Mouse (Mus musculus): ENCODE measurements at regions not wholly inside any gene's neighbourhood (a gene's known extent, or its start where the extent isn't known, plus 50 kb on each side); places are given as distances from the start of the nearest gene placed in this dataset.

DNA sequence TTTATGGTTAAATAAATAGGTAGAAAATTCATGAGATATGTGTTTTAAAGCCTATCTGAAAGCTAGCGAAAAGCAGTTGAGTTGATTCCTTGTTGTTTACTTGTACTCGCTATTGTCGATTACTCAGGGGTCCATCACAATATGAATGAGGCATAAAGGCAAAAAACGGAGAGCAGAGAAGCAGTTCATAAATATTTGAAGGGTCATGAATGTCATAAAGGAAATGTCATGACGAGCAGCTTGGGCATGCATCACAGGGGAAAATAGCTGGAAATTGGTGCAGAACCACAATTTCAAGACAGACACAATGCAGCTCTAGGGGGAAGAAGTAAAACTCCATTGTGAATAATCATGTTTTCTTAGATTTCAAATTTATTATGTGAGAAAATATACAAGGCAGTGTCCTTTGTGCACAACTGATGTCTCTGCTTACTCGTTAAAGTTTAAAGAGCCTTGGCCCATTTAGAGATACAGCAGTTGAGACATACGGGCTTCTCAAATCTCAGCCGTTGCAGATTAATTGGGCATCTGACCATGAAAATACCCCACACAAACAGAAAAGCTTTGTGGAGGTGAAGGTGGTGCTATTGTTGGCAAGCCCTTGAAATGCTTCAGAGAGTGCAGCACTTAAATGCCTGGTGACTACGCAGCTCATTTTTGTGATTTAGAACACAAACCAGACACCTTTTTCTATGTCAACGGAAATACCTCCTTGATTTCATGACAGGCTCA lies 200.3 kb downstream of the Ahr start:
- 60% methylated on average over 10 of the region's 10 CpGs for WGBS
- no peak; the same call in 1 of the 2 replicates for ATAC-seq (ENCODE audit: low read depth)
- no peak overlapping the region for H3K27ac ChIP-seq (ENCODE audit: low read depth, low read length)

DNA sequence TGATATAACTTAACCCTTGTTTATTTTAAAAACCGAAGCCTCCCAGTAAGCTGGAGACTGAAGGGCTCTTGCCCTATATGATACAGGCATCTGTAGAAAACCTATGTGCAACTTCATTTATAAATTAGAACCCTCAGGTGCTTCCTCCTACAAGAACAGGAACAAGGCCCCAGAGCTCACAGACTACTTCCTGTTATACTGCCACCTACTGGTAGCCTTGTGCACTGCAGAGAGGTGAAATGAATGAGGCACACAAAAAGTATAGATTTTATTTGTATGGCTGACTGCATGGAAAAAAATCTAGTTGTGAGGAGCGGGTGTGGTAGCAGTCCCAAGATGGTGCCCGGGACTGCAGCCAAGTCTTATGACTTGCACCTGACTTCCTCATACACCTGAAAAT lies 203.5 kb downstream of the Ahr start:
- no peaks in the 10 kb centered on the region for H3K27me3 ChIP-seq (ENCODE audit: control insufficient read depth, insufficient read depth, low read length)
- H3K9ac ChIP-seq (replicated peaks; ENCODE audit: low read depth, low read length) = no peak overlapping the region
- H3K4me3 ChIP-seq (ENCODE audit: low read depth, low read length) = no peak overlapping the region
- H3K27ac ChIP-seq (ENCODE audit: low read depth, low read length) = no peak overlapping the region
- no peak for ATAC-seq (ENCODE audit: low read depth)
- no peaks in the 10 kb centered on the region for H3K9me3 ChIP-seq (ENCODE audit: control insufficient read depth, low read length)
- no peak overlapping the region for H3K4me2 ChIP-seq (ENCODE audit: low read depth, low read length)
- no peaks in the 10 kb centered on the region for H3K36me3 ChIP-seq (ENCODE audit: control insufficient read depth, insufficient read depth, low read length)
- no peaks in the 10 kb centered on the region for H3K4me1 ChIP-seq (ENCODE audit: control insufficient read depth, insufficient read depth, low read length)
- over 99% methylated on average over 3 of the region's 3 CpGs for WGBS

More for the DNA sequence above, 200.3 kb downstream of the Ahr start:
- H3K4me1 ChIP-seq (ENCODE audit: control insufficient read depth, insufficient read depth, low read length) = no peaks in the 10 kb centered on the region
- no peak overlapping the region for H3K4me3 ChIP-seq (ENCODE audit: low read depth, low read length)
- H3K4me2 ChIP-seq (ENCODE audit: low read depth, low read length) = no peak overlapping the region
- H3K27me3 ChIP-seq (ENCODE audit: control insufficient read depth, insufficient read depth, low read length) = no peaks in the 10 kb centered on the region
- H3K36me3 ChIP-seq (ENCODE audit: control insufficient read depth, insufficient read depth, low read length) = no peaks in the 10 kb centered on the region
- no peak overlapping the region for H3K9ac ChIP-seq (replicated peaks; ENCODE audit: low read depth, low read length)
- H3K9me3 ChIP-seq (ENCODE audit: control insufficient read depth, low read length) = no peaks in the 10 kb centered on the region

DNA sequence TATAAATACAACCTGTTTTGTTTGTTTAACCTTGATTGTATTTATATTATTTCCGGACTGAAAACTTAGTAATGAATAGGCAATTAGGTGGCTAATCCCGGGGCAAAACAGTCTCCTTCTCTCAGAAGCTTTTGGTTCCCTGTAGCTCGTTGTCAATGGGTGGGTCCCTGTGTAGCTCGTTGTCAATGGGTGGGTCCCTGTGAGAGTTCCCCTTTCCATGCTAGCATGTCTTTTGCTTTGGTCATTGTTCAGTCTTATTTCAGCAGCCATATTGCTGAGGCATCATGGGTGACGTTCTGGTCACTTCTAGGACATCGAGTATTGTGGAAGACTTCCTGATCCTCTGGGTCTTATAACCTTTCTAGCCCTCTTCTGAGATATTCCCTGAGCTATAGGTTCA lies 205.1 kb downstream of the Ahr start:
- H3K4me3 ChIP-seq (ENCODE audit: low read depth, low read length) = no peak overlapping the region
- no peak for ATAC-seq (ENCODE audit: low read depth)
- no peaks in the 10 kb centered on the region for H3K9me3 ChIP-seq (ENCODE audit: control insufficient read depth, low read length)
- H3K27me3 ChIP-seq (ENCODE audit: control insufficient read depth, insufficient read depth, low read length) = no peaks in the 10 kb centered on the region
- H3K27ac ChIP-seq (ENCODE audit: low read depth, low read length) = no peak overlapping the region
- no peak overlapping the region for H3K9ac ChIP-seq (replicated peaks; ENCODE audit: low read depth, low read length)
- 83% methylated on average over 6 of the region's 6 CpGs for WGBS
- H3K36me3 ChIP-seq (ENCODE audit: control insufficient read depth, insufficient read depth, low read length) = no peaks in the 10 kb centered on the region
- no peaks in the 10 kb centered on the region for H3K4me1 ChIP-seq (ENCODE audit: control insufficient read depth, insufficient read depth, low read length)
- H3K4me2 ChIP-seq (ENCODE audit: low read depth, low read length) = no peak overlapping the region

DNA sequence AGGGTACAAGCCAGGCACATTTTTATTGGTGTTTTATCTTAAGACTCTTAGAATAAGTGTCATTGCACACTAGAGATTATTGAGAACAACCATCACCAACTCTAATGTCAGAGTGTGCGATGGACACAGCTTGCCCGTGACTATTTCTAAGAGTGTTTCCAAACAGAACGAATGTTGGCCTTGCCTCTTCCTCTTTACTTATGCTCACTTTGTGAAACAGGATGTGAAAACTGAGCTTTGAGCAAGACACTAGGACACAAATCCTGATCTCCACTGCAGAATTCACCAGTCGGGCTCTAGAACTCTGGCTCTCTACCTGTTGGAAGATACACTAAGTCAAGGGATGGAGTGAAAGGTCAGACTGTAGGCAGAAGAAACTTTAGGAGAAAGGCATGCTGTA lies 215.3 kb downstream of the Ahr start:
- H3K27me3 ChIP-seq (ENCODE audit: control insufficient read depth, insufficient read depth, low read length) = no peaks in the 10 kb centered on the region
- WGBS = 95% methylated on average over 4 of the region's 4 CpGs
- no peaks in the 10 kb centered on the region for H3K9me3 ChIP-seq (ENCODE audit: control insufficient read depth, low read length)
- no peak overlapping the region for H3K4me2 ChIP-seq (ENCODE audit: low read depth, low read length)
- no peak for ATAC-seq (ENCODE audit: low read depth)
- H3K36me3 ChIP-seq (ENCODE audit: control insufficient read depth, insufficient read depth, low read length) = no peaks in the 10 kb centered on the region
- H3K27ac ChIP-seq (ENCODE audit: low read depth, low read length) = no peak overlapping the region
- H3K9ac ChIP-seq (replicated peaks; ENCODE audit: low read depth, low read length) = no peak overlapping the region
- H3K4me3 ChIP-seq (ENCODE audit: low read depth, low read length) = no peak overlapping the region
- H3K4me1 ChIP-seq (ENCODE audit: control insufficient read depth, insufficient read depth, low read length) = no peaks in the 10 kb centered on the region

GRCm38 (mm10) chr12:35317046-35317445 lies 217.8 kb downstream of the Ahr start:
- H3K4me2 ChIP-seq (ENCODE audit: low read depth, low read length) = no peak overlapping the region
- H3K27ac ChIP-seq (ENCODE audit: low read depth, low read length) = no peak overlapping the region
- H3K4me1 ChIP-seq (ENCODE audit: control insufficient read depth, insufficient read depth, low read length) = peaks cover 8% of the 10 kb centered on the region
- no peaks in the 10 kb centered on the region for H3K27me3 ChIP-seq (ENCODE audit: control insufficient read depth, insufficient read depth, low read length)
- WGBS = 79% methylated on average over 3 of the region's 3 CpGs
- no peak overlapping the region for H3K9ac ChIP-seq (replicated peaks; ENCODE audit: low read depth, low read length)
- ATAC-seq (ENCODE audit: low read depth) = no peak
- H3K4me3 ChIP-seq (ENCODE audit: low read depth, low read length) = no peak overlapping the region
- H3K9me3 ChIP-seq (ENCODE audit: control insufficient read depth, low read length) = no peaks in the 10 kb centered on the region
- no peaks in the 10 kb centered on the region for H3K36me3 ChIP-seq (ENCODE audit: control insufficient read depth, insufficient read depth, low read length)

DNA sequence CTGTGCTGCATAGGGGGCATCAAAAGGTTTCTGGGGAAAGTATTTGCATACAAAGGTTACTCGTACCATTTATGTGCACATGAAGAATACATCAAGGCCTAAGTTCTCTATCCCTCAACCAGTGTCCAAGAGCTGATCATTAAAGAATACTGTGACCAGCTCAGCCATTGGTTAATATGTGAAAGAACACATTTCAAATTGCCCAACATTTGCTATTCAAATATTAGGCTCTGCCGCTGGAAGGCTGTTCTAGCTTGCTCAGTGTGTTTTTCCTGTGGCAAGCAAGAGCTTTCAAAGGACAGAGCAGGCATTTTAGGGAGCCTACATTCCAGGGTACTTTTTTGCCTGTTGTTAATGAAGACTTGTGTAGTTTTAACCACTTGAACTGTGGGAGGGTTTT lies 220.8 kb downstream of the Ahr start:
- Histone ChIP-seq H3K27ac (ENCODE audit: low read depth, low read length) (0 out of 2 replicates have a peak overlapping the region, but pooled peaks have one; percentile 30), H3K4me1 (ENCODE audit: control insufficient read depth, insufficient read depth, low read length) (peaks cover 8% of the 10 kb centered on the region), H3K4me3 (ENCODE audit: low read depth, low read length) (no peak overlapping the region), H3K36me3 (ENCODE audit: control insufficient read depth, insufficient read depth, low read length) (no peaks in the 10 kb centered on the region), H3K4me2 (ENCODE audit: low read depth, low read length) (no peak overlapping the region), H3K9ac (replicated peaks; ENCODE audit: low read depth, low read length) (no peak overlapping the region), H3K27me3 (ENCODE audit: control insufficient read depth, insufficient read depth, low read length) (no peaks in the 10 kb centered on the region), H3K9me3 (ENCODE audit: control insufficient read depth, low read length) (no peaks in the 10 kb centered on the region)
- WGBS = 72% methylated on average over 2 of the region's 2 CpGs
- no peak for ATAC-seq (ENCODE audit: low read depth)

- Histone ChIP-seq H3K9ac (replicated peaks; ENCODE audit: low read depth, low read length) (no peak overlapping the region), H3K27me3 (ENCODE audit: control insufficient read depth, insufficient read depth, low read length) (no peaks in the 10 kb centered on the region), H3K9me3 (ENCODE audit: control insufficient read depth, low read length) (no peaks in the 10 kb centered on the region), H3K4me1 (ENCODE audit: control insufficient read depth, insufficient read depth, low read length) (peaks cover 8% of the 10 kb centered on the region), H3K36me3 (ENCODE audit: control insufficient read depth, insufficient read depth, low read length) (no peaks in the 10 kb centered on the region), H3K4me3 (ENCODE audit: low read depth, low read length) (no peak overlapping the region), H3K4me2 (ENCODE audit: low read depth, low read length) (no peak overlapping the region), H3K27ac (ENCODE audit: low read depth, low read length) (peak overlapping the region; percentile 30; the same call in 1 of the 2 replicates)
- ATAC-seq (ENCODE audit: low read depth) = peak; percentile 74
- 41% methylated on average over 11 of the region's 11 CpGs for WGBS
Observed at GRCm38 (mm10) chr12:35313191-35313925, 221.5 kb downstream of the Ahr start.

DNA sequence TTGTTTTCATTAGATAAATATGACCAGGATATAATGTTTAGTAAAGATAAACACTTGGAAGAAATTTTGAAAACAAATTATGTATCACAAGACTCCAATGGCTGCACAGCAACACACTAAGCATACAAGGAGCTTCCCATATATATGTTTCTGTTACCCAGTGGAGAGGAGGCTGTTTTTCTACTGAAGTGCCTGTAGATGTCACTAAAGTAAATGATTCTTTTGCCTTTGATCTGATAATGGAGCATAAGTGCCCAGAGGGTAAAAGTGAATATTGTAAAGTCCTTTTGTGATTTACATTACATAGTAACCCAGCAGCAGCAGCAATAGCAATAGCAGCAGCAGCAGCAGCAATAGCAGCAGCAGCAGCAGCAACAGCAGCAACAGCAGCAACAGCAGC lies 226.3 kb downstream of the Ahr start:
- H3K9me3 ChIP-seq (ENCODE audit: control insufficient read depth, low read length) = no peaks in the 10 kb centered on the region
- no peak overlapping the region for H3K4me3 ChIP-seq (ENCODE audit: low read depth, low read length)
- no peak overlapping the region for H3K27ac ChIP-seq (ENCODE audit: low read depth, low read length)
- no peaks in the 10 kb centered on the region for H3K36me3 ChIP-seq (ENCODE audit: control insufficient read depth, insufficient read depth, low read length)
- H3K9ac ChIP-seq (replicated peaks; ENCODE audit: low read depth, low read length) = no peak overlapping the region
- H3K4me1 ChIP-seq (ENCODE audit: control insufficient read depth, insufficient read depth, low read length) = peaks cover 4% of the 10 kb centered on the region
- H3K4me2 ChIP-seq (ENCODE audit: low read depth, low read length) = no peak overlapping the region
- no peaks in the 10 kb centered on the region for H3K27me3 ChIP-seq (ENCODE audit: control insufficient read depth, insufficient read depth, low read length)
- peak; percentile 64 for ATAC-seq (ENCODE audit: low read depth)
